Mouse (Mus musculus): ENCODE results near the gene Vmn1r200. TPM values are rescaled to one million over a fixed set of nuclear protein-coding genes. Genes with fewer than 3 reads are reported as not detected.

The Vmn1r200 gene
- not detected for polyA plus RNA-seq (2014; fragmentation: Illumina TruSeq; extraction: RNeasy Lipid Tissue Mini Kit (QIAGEN cat#74804); ENCODE audit: low read depth, low replicate concordance)

GRCm38 (mm10) chr13:22390073-22390472 is at the start of gene Vmn1r200:
Vmn1r200 (plus strand) TSS chr13:22390373.

GRCm38 (mm10) chr13:22350064-22350463 is 40.1 kb upstream of the Vmn1r200 start, which contains the start of gene Vmn1r198:
Vmn1r198 (plus strand) TSS chr13:22350364.

GRCm38 (mm10) chr13:22379518-22379917 is 10.7 kb upstream of the Vmn1r200 start, which contains the start of gene Vmn1r199:
Vmn1r199 (plus strand) TSS chr13:22379818.

Other genes starting within 250 kb of the Vmn1r200 start
- not detected for gene Vmn1r191, start 206.4 kb upstream of the Vmn1r200 start, polyA plus RNA-seq (2014; fragmentation: Illumina TruSeq; extraction: RNeasy Lipid Tissue Mini Kit (QIAGEN cat#74804); ENCODE audit: low read depth, low replicate concordance)
- not detected for gene Vmn1r192, start 199.2 kb upstream of the Vmn1r200 start, polyA plus RNA-seq (2014; fragmentation: Illumina TruSeq; extraction: RNeasy Lipid Tissue Mini Kit (QIAGEN cat#74804); ENCODE audit: low read depth, low replicate concordance)
- not detected for gene Vmn1r193, start 167.2 kb upstream of the Vmn1r200 start, polyA plus RNA-seq (2014; fragmentation: Illumina TruSeq; extraction: RNeasy Lipid Tissue Mini Kit (QIAGEN cat#74804); ENCODE audit: low read depth, low replicate concordance)
- gene Vmn1r194, start 146.2 kb upstream of the Vmn1r200 start, polyA plus RNA-seq (2014; fragmentation: Illumina TruSeq; extraction: RNeasy Lipid Tissue Mini Kit (QIAGEN cat#74804); ENCODE audit: low read depth, low replicate concordance): not detected
- not detected for gene Vmn1r195, start 119.9 kb upstream of the Vmn1r200 start, polyA plus RNA-seq (2014; fragmentation: Illumina TruSeq; extraction: RNeasy Lipid Tissue Mini Kit (QIAGEN cat#74804); ENCODE audit: low read depth, low replicate concordance)
- gene Vmn1r196, start 100.5 kb upstream of the Vmn1r200 start, polyA plus RNA-seq (2014; fragmentation: Illumina TruSeq; extraction: RNeasy Lipid Tissue Mini Kit (QIAGEN cat#74804); ENCODE audit: low read depth, low replicate concordance): not detected
- gene Vmn1r197, start 65.8 kb upstream of the Vmn1r200 start, polyA plus RNA-seq (2014; fragmentation: Illumina TruSeq; extraction: RNeasy Lipid Tissue Mini Kit (QIAGEN cat#74804); ENCODE audit: low read depth, low replicate concordance): not detected
- gene Vmn1r198, start 40.0 kb upstream of the Vmn1r200 start, polyA plus RNA-seq (2014; fragmentation: Illumina TruSeq; extraction: RNeasy Lipid Tissue Mini Kit (QIAGEN cat#74804); ENCODE audit: low read depth, low replicate concordance): not detected
- not detected for gene Vmn1r199, start 10.6 kb upstream of the Vmn1r200 start, polyA plus RNA-seq (2014; fragmentation: Illumina TruSeq; extraction: RNeasy Lipid Tissue Mini Kit (QIAGEN cat#74804); ENCODE audit: low read depth, low replicate concordance)
- gene Vmn1r201, start 81.5 kb downstream of the Vmn1r200 start, polyA plus RNA-seq (2014; fragmentation: Illumina TruSeq; extraction: RNeasy Lipid Tissue Mini Kit (QIAGEN cat#74804); ENCODE audit: low read depth, low replicate concordance): not detected
- gene Vmn1r202, start 115.0 kb downstream of the Vmn1r200 start, polyA plus RNA-seq (2014; fragmentation: Illumina TruSeq; extraction: RNeasy Lipid Tissue Mini Kit (QIAGEN cat#74804); ENCODE audit: low read depth, low replicate concordance): not detected
- gene Vmn1r203, start 127.7 kb downstream of the Vmn1r200 start, polyA plus RNA-seq (2014; fragmentation: Illumina TruSeq; extraction: RNeasy Lipid Tissue Mini Kit (QIAGEN cat#74804); ENCODE audit: low read depth, low replicate concordance): not detected
- not detected for gene Vmn1r204, start 162.8 kb downstream of the Vmn1r200 start, polyA plus RNA-seq (2014; fragmentation: Illumina TruSeq; extraction: RNeasy Lipid Tissue Mini Kit (QIAGEN cat#74804); ENCODE audit: low read depth, low replicate concordance)
- not detected for gene Vmn1r205, start 202.6 kb downstream of the Vmn1r200 start, polyA plus RNA-seq (2014; fragmentation: Illumina TruSeq; extraction: RNeasy Lipid Tissue Mini Kit (QIAGEN cat#74804); ENCODE audit: low read depth, low replicate concordance)
- gene Vmn1r206, start 233.9 kb downstream of the Vmn1r200 start, polyA plus RNA-seq (2014; fragmentation: Illumina TruSeq; extraction: RNeasy Lipid Tissue Mini Kit (QIAGEN cat#74804); ENCODE audit: low read depth, low replicate concordance): not detected